Mouse (Mus musculus): ENCODE measurements around the gene Col17a1. TPM values are rescaled to one million over a fixed set of nuclear protein-coding genes. Genes with fewer than 3 reads are reported as not detected.
A peak's percentile ranks its signal among the peaks of the same experiment; 100 is the strongest.

The Col17a1 gene
- polyA plus RNA-seq, 1 experiment from 2014 or later: 0.31 TPM

DNA sequence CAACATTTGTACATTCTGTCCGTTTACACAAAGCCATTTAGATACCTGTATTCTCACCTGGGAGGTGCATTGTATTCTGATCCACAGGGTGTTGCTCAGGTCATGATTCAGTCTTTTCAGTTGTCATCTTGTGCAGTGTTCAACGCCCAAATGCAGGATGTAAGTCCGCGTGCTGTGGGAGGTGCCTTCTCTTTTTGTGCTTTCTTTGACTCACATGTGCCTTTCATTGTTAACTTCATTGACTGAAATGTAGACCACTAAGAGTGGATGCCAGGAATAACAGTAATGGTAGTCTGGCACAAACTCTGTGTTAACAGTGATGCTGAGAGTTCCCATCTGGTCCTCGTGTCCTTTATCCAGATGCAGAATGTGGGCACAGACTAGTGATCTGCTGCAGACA is 61.5 kb downstream of the Col17a1 start:
- no peak for ATAC-seq (ENCODE audit: low FRiP score)
- peaks cover 7% of the 10 kb centered on the region; the same call in 1 of the 2 replicates for H3K4me1 ChIP-seq (replicated peaks)
- H3K9me3 ChIP-seq: no peaks in the 10 kb centered on the region
- H3K4me2 ChIP-seq: no peak overlapping the region
- 86% methylated on average over 5 of the region's 5 CpGs for WGBS
- no peak overlapping the region for H3K9ac ChIP-seq
- no peaks in the 10 kb centered on the region; the same call in 1 of the 2 replicates for H3K36me3 ChIP-seq
- no peak overlapping the region for H3K4me3 ChIP-seq
- no peaks in the 10 kb centered on the region for H3K27me3 ChIP-seq
- H3K27ac ChIP-seq: no peak overlapping the region

GRCm38 (mm10) chr19:47629068-47629467 is 62.8 kb downstream of the Col17a1 start:
- Histone ChIP-seq H3K36me3 (no peaks in the 10 kb centered on the region; the same call in 1 of the 2 replicates), H3K4me2 (no peak overlapping the region), H3K27me3 (no peaks in the 10 kb centered on the region), H3K4me3 (no peak overlapping the region), H3K9ac (no peak overlapping the region), H3K9me3 (no peaks in the 10 kb centered on the region), H3K4me1 (replicated peaks) (peaks cover 9% of the 10 kb centered on the region; the same call in 1 of the 2 replicates), H3K27ac (no peak overlapping the region)
- 83% methylated on average over 5 of the region's 5 CpGs for WGBS
- ATAC-seq (ENCODE audit: low FRiP score): no peak

DNA sequence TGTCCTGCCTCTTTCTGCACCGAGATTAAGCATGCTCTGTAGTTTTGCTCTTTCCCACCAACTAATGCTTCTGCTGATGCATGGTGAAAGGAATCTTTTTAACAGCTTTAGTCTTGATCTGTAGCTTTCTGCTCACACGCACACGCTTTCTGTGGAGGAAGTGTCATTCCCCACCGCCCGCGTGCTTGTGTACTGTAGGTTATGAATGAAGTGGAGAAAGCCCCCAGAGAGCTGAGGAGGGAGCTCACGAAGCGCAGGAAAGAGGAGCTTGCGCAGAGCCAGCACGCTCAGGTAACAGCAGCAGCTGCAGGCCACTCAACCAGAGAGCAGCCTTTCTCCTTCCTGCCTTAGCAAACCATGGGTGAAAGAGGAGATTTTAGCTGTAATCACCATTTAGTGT is 64.4 kb downstream of the Col17a1 start:
- H3K36me3 ChIP-seq: peaks cover 11% of the 10 kb centered on the region
- no peak overlapping the region for H3K27ac ChIP-seq
- ATAC-seq (ENCODE audit: low FRiP score): no peak
- H3K27me3 ChIP-seq: no peaks in the 10 kb centered on the region
- no peaks in the 10 kb centered on the region for H3K9me3 ChIP-seq
- peaks cover 9% of the 10 kb centered on the region; the same call in 1 of the 2 replicates for H3K4me1 ChIP-seq (replicated peaks)
- H3K9ac ChIP-seq: no peak overlapping the region
- H3K4me3 ChIP-seq: no peak overlapping the region
- H3K4me2 ChIP-seq: 0 out of 2 replicates have a peak overlapping the region, but pooled peaks have one; percentile 13
- 73% methylated on average over 10 of the region's 10 CpGs for WGBS

GRCm38 (mm10) chr19:47624940-47625711 is 66.8 kb downstream of the Col17a1 start:
- H3K9ac ChIP-seq: no peak overlapping the region
- peak overlapping the region; percentile 26; the same call in 1 of the 2 replicates for H3K4me2 ChIP-seq
- H3K27me3 ChIP-seq: no peaks in the 10 kb centered on the region
- ATAC-seq (ENCODE audit: low FRiP score): no peak
- no peak overlapping the region for H3K4me3 ChIP-seq
- 23% methylated on average over 10 of the region's 10 CpGs for WGBS
- no peaks in the 10 kb centered on the region for H3K9me3 ChIP-seq
- H3K36me3 ChIP-seq: peaks cover 32% of the 10 kb centered on the region
- H3K27ac ChIP-seq: peak overlapping the region; percentile 71
- peaks cover 9% of the 10 kb centered on the region; the same call in 1 of the 2 replicates for H3K4me1 ChIP-seq (replicated peaks)

- Histone ChIP-seq H3K36me3 (peaks cover 58% of the 10 kb centered on the region), H3K4me3 (no peak overlapping the region), H3K9me3 (no peaks in the 10 kb centered on the region), H3K9ac (no peak overlapping the region), H3K4me1 (replicated peaks) (0 out of 2 replicates have a peak, but pooled peaks cover 4% of the 10 kb centered on the region), H3K27ac (no peak overlapping the region), H3K27me3 (no peaks in the 10 kb centered on the region), H3K4me2 (no peak overlapping the region)
- 87% methylated on average over 8 of the region's 8 CpGs for WGBS
- no peak for ATAC-seq (ENCODE audit: low FRiP score)
Measured at GRCm38 (mm10) chr19:47621478-47621877, 70.4 kb downstream of the Col17a1 start.

DNA sequence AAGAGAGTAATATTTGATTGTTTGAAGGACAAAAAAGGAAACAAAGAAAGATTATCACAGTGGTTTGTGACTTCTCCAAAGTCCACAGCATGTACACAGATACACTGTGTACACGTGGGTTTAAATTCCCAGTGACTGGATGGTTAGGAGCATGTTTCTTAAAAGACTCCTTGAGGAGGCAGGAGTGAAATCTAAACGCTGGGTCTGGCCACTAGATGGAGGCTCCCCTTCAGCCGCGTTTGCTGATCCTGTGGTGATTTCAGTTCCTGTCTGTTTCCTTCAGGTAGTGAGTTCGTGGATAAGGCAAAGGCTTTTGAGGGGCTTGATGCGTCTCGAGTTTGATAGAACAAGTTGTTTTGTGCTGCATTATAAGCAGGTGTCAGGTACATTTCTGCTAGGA is 78.5 kb downstream of the Col17a1 start:
- Histone ChIP-seq H3K9me3 (no peaks in the 10 kb centered on the region), H3K27ac (no peak overlapping the region), H3K4me1 (replicated peaks) (no peaks in the 10 kb centered on the region), H3K4me3 (no peak overlapping the region), H3K9ac (no peak overlapping the region), H3K36me3 (peaks cover 29% of the 10 kb centered on the region), H3K27me3 (no peaks in the 10 kb centered on the region), H3K4me2 (no peak overlapping the region)
- ATAC-seq (ENCODE audit: low FRiP score): no peak
- 58% methylated on average over 7 of the region's 7 CpGs for WGBS

- Histone ChIP-seq H3K27me3 (no peaks in the 10 kb centered on the region), H3K4me2 (no peak overlapping the region), H3K27ac (no peak overlapping the region), H3K4me1 (replicated peaks) (no peaks in the 10 kb centered on the region), H3K4me3 (no peak overlapping the region), H3K9ac (no peak overlapping the region), H3K36me3 (peaks cover 5% of the 10 kb centered on the region; the same call in 1 of the 2 replicates), H3K9me3 (no peaks in the 10 kb centered on the region)
- no peak for ATAC-seq (ENCODE audit: low FRiP score)
- WGBS: 48% methylated on average over 3 of the region's 3 CpGs
Measured at GRCm38 (mm10) chr19:47608513-47608912, 83.4 kb downstream of the Col17a1 start.

Other genes with a start within 250 kb of the Col17a1 start
- 2.1 and 2.5 TPM in 2 replicates for gene Sh3pxd2a, start 227.7 kb downstream of the Col17a1 start, polyA plus RNA-seq (2015; fragmentation: Nextera tagmentation; extraction: Ambion mirVana)
- gene Stn1, start 154.6 kb downstream of the Col17a1 start, polyA plus RNA-seq (2015; fragmentation: Nextera tagmentation; extraction: Ambion mirVana): 34.6 and 35.1 TPM in 2 replicates
- 7.0 and 8.3 TPM in 2 replicates for gene Slk, start 112.4 kb downstream of the Col17a1 start, polyA plus RNA-seq (2015; fragmentation: Nextera tagmentation; extraction: Ambion mirVana)
- 178 and 182 TPM in 2 replicates for gene Sfr1, start 39.6 kb upstream of the Col17a1 start, polyA plus RNA-seq (2015; fragmentation: Nextera tagmentation; extraction: Ambion mirVana)
- gene Gsto1, start 162.9 kb upstream of the Col17a1 start, polyA plus RNA-seq (2015; fragmentation: Nextera tagmentation; extraction: Ambion mirVana): 117 and 118 TPM in 2 replicates
- 1.1 and 1.8 TPM in 2 replicates for gene Gsto2, start 173.4 kb upstream of the Col17a1 start, polyA plus RNA-seq (2015; fragmentation: Nextera tagmentation; extraction: Ambion mirVana)
- 1.6 and 2.2 TPM in 2 replicates for gene Cfap43, start 227.2 kb upstream of the Col17a1 start, polyA plus RNA-seq (2015; fragmentation: Nextera tagmentation; extraction: Ambion mirVana)
- gene Itprip, start 227.2 kb upstream of the Col17a1 start, polyA plus RNA-seq (2015; fragmentation: Nextera tagmentation; extraction: Ambion mirVana): 6.9 and 7.8 TPM in 2 replicates
- gene Cfap58, start 245.6 kb upstream of the Col17a1 start, polyA plus RNA-seq (2015; fragmentation: Nextera tagmentation; extraction: Ambion mirVana): 0.78 and 1.3 TPM in 2 replicates

All from hindbrain, embryonic 13.5 days (tissue).